Mouse (Mus musculus) ES-Bruce4 (cell line): ENCODE measurements around the gene Dus1l. TPM values are rescaled to one million over a fixed set of nuclear protein-coding genes. Genes with fewer than 3 reads are reported as not detected.

Experiments used
- H3K27ac ChIP-seq: 2 replicates; pipeline ENCODE4 v1.5.1; 2012; ENCODE audit warnings: low read length, inconsistent platforms; ENCODE audit not compliant: insufficient read depth
- H3K27me3 ChIP-seq: 2 replicates; pipeline ENCODE4 v1.6.1; 2012; ENCODE audit warnings: mild to moderate bottlenecking, low read length, inconsistent platforms; ENCODE audit not compliant: control insufficient read depth, poor library complexity, insufficient read depth, severe bottlenecking
- H3K36me3 ChIP-seq: 2 replicates; pipeline ENCODE4 v1.6.1; 2012; ENCODE audit warnings: inconsistent platforms, mild to moderate bottlenecking, low read length, moderate library complexity; ENCODE audit not compliant: control insufficient read depth, poor library complexity, insufficient read depth, severe bottlenecking
- H3K4me1 ChIP-seq: one replicate; pipeline ENCODE4 v1.8.1; 2011; ENCODE audit warnings: low read length; ENCODE audit not compliant: control insufficient read depth, insufficient read depth
- H3K4me3 ChIP-seq: 2 replicates; pipeline ENCODE4 v1.5.1; 2011; ENCODE audit warnings: low read depth, mild to moderate bottlenecking, low read length
- H3K9ac ChIP-seq: 2 replicates; pipeline ENCODE4 v1.6.1; 2012; ENCODE audit warnings: low read depth, mild to moderate bottlenecking, inconsistent platforms; ENCODE audit not compliant: poor library complexity, severe bottlenecking
- H3K9me3 ChIP-seq: replicated peaks from 2 replicates; pipeline ENCODE4 v1.6.1; 2012; ENCODE audit warnings: mild to moderate bottlenecking, low read length, inconsistent platforms; ENCODE audit not compliant: control insufficient read depth, poor library complexity, insufficient read depth, severe bottlenecking
- CTCF ChIP-seq: IDR thresholded peaks from one replicate; pipeline ENCODE4 v1.8.1; 2011; ENCODE audit warnings: low read depth, low read length
- EP300 ChIP-seq: IDR thresholded peaks from 2 replicates; pipeline ENCODE4 v1.6.1; 2011; ENCODE audit warnings: low read depth, low read length; ENCODE audit not compliant: insufficient read depth
- POLR2A ChIP-seq: IDR thresholded peaks from one replicate; pipeline ENCODE4 v1.8.1; 2011; ENCODE audit warnings: low read length; ENCODE audit not compliant: insufficient read depth
- polyA plus RNA-seq: library from polyadenylated mRNA; stranded (reverse); fragments of >200 nt; gene quantifications from 2 replicates; pipeline ENCODE4 v1.2.4, GENCODE M21; 2011; ENCODE audit warnings: low read depth; ENCODE audit not compliant: missing spikeins, insufficient read depth, insufficient read length

The Dus1l gene
- polyA plus RNA-seq, 1 experiment, result 56.7 TPM

DNA sequence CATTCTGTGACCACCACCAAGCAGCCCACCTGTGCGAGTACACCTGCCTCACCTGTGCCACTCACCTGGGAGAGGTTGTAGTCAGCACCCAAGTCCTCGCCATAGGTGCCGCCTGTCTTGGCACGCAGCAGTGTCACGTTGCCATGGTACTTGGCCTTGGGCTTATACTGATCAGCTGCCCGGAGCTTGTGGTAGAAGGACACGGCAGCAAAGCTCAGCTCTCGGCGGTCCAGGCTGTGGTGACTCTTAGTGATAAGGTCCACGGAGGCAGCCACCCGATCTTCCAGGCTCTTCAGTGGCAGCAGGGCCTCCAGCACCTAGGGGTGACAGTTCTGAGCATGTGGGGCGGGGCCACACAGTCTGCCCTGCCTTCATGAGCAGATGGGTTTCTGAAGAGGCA is 11.8 kb upstream of the Dus1l start:
- H3K4me1 ChIP-seq, result no peaks in the 10 kb centered on the region
- TF ChIP-seq EP300 (no peak), CTCF (no peak), POLR2A (no peak)
- no peaks in the 10 kb centered on the region for H3K27me3 ChIP-seq
- no peaks in the 10 kb centered on the region for H3K9me3 ChIP-seq
- H3K9ac ChIP-seq, result no peak overlapping the region
- peaks cover 61% of the 10 kb centered on the region for H3K36me3 ChIP-seq
- H3K27ac ChIP-seq, result no peak overlapping the region
- no peak overlapping the region for H3K4me3 ChIP-seq

DNA sequence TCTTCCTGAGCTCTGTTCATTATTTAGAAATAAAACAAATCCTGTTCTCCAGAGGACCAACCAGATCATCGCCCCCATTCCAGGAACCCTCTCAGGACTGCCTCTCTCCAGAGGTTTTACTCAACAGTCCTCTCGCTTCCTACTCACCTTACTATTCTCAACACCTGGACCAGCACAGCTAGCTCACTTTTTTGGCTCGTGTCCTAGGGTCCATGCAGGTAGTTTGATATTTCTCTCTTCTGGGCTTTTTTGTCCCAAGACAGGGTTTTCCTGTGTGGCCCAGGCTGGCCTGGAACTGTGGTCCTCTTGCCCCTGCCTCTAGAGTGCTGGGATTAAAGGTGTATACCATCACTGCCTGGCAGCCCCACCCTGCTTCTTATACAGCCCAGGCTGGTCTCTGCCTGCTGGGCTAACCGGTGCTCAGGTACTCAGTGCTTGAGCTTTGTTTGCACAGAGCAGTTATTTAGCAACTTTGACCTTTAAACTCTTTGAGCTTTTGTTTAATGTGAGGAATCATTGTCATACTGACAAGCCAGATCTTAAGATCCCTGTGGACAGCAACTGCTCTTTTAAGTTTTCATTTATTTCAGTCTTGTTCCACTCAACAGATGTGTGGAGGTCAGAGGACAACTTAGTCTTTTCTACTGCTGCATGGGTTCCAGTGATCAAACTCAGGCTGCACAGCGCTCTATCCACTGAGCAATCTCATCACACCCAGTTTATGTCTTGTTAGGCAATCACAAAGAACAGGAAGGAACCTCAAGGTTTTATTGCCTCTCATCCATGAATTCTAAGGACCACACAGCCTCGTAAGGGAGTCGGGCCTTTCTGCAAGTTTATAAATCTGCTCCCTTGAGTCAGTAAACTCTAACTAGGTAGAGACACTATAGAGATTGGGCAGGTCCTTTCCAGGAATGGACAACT is 9.4 kb upstream of the Dus1l start:
- H3K9ac ChIP-seq, result no peak overlapping the region
- H3K9me3 ChIP-seq, result no peaks in the 10 kb centered on the region
- no peaks in the 10 kb centered on the region for H3K27me3 ChIP-seq
- H3K4me1 ChIP-seq, result no peaks in the 10 kb centered on the region
- no peak for TF ChIP-seq POLR2A
- no peak for TF ChIP-seq CTCF
- peak; percentile 75; the same call in 1 of the 2 replicates for TF ChIP-seq EP300
- peaks cover 40% of the 10 kb centered on the region for H3K36me3 ChIP-seq
- no peak overlapping the region for H3K4me3 ChIP-seq
- peak overlapping the region; percentile 51; the same call in 1 of the 2 replicates for H3K27ac ChIP-seq

DNA sequence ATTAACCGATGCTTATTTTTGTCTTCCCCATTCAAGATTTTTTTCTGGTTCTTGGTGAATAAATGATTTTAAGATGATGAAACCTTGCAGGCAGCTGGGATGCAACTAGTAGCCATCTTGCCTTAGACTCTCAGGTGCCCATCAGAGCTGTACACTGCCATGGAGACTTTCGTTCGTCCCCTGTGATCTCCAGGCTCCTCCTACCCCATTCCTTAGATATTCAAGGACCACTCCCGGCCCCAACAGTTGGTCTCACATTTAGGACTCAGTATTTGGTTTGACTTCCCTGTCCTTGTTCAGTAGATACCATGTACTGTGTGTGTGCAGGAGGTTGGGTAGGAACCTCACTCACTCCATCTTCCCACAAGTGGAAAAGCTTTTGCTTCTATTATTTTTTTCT is 8.6 kb upstream of the Dus1l start:
- H3K4me3 ChIP-seq, result no peak overlapping the region
- no peak overlapping the region for H3K27ac ChIP-seq
- no peaks in the 10 kb centered on the region for H3K4me1 ChIP-seq
- no peaks in the 10 kb centered on the region for H3K27me3 ChIP-seq
- TF ChIP-seq CTCF, result no peak
- no peak for TF ChIP-seq POLR2A
- H3K9me3 ChIP-seq, result no peaks in the 10 kb centered on the region
- peaks cover 32% of the 10 kb centered on the region for H3K36me3 ChIP-seq
- H3K9ac ChIP-seq, result no peak overlapping the region

DNA sequence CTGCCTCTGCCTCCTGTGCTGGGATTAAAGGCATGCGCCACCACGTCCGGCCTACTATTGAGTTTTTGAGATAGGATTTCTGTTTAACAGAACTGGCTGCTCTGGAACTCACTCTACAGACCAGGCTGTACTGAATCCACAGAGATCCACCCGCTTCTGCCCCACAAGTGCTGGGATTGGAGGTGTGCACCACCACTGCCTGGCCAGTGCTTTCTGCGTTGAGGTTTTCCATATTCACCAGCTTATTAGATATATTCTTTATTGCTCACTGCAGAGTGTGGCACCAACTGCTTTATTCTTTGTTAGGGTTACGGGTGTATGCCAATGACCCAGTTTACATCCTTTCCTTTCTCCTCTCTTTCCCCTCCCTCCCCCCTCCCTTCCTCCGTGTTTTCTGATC is 8.1 kb upstream of the Dus1l start:
- TF ChIP-seq CTCF (no peak), EP300 (no peak), POLR2A (no peak)
- H3K4me1 ChIP-seq, result no peaks in the 10 kb centered on the region
- no peak overlapping the region for H3K9ac ChIP-seq
- peaks cover 28% of the 10 kb centered on the region for H3K36me3 ChIP-seq
- H3K4me3 ChIP-seq, result no peak overlapping the region
- no peaks in the 10 kb centered on the region for H3K27me3 ChIP-seq
- H3K27ac ChIP-seq, result no peak overlapping the region
- H3K9me3 ChIP-seq, result no peaks in the 10 kb centered on the region

DNA sequence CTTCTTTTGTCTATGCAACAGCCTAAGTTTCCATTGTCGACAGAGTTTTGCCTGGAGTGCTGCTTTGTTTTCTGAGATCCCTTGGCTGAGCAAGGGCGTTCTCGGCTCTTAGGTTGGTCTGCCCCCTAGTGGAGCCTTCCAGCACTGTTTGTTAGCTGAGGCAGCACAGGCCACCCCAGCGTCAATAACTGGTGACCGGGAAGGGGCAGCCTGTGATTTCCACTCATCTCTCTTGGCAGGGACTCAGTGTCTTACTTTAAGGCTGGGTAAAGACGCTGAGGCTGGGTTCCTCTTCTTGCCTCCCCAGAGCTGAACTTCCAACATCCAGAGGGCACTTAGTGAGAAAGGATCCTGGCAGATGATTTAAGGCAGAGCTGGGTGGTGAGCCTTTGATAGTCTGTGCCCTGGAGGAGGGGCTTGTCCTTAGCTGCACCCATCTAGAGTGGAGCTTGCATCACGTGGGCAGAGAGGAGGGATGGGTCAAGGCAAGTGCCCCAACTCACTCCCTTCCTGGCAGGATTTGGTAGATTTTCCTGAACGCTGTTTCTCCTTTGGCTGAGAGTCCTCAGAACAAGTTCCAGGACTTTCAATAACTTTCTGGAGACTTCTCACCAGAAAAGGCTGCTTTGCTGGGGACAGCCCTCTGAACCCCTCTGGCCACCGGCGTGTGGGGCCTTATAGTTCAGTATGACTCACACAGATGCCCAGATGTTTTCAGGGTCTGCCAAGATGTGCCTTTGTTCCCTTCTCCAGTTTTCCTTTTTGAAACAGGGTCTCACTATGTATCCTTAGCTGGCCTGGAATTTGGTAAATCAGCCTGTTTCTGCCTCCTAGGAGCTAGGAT is 4.1 kb upstream of the Dus1l start:
- H3K9me3 ChIP-seq, result no peaks in the 10 kb centered on the region
- no peak for TF ChIP-seq POLR2A
- peak; percentile 86 for TF ChIP-seq CTCF
- TF ChIP-seq EP300, result 0 out of 2 replicates have a peak, but pooled peaks have one; percentile 33
- no peaks in the 10 kb centered on the region for H3K27me3 ChIP-seq
- H3K9ac ChIP-seq, result peak overlapping the region; percentile 21
- H3K4me3 ChIP-seq, result peak overlapping the region; percentile 33; the same call in 1 of the 2 replicates
- no peaks in the 10 kb centered on the region for H3K36me3 ChIP-seq
- peak overlapping the region; percentile 84 for H3K27ac ChIP-seq
- no peaks in the 10 kb centered on the region for H3K4me1 ChIP-seq
